Mouse (Mus musculus) small intestine, adult 2 months (tissue): ENCODE measurements around the gene Gpi1.

Experiments
- CTCF ChIP-seq: fragments of 200-500 bp; IDR thresholded peaks from 2 replicates; pipeline ENCODE4 v1.5.1; 2012; ENCODE audit warnings: low read depth, mild to moderate bottlenecking, control low read depth, inconsistent platforms, low read length, moderate library complexity, mixed read lengths; ENCODE audit not compliant: insufficient replicate concordance, insufficient read length; ENCODE audit errors: extremely low read depth
- POLR2A ChIP-seq: fragments of 200-500 bp; IDR thresholded peaks from 2 replicates; pipeline ENCODE4 v1.6.1; 2012; ENCODE audit warnings: low read depth, mild to moderate bottlenecking, control low read depth, inconsistent platforms, low read length, moderate library complexity

GRCm38 (mm10) chr7:34206331-34206730, 23.8 kb downstream of the Gpi1 start:
- TF ChIP-seq POLR2A = no peak
- TF ChIP-seq CTCF = no peak
